Mouse (Mus musculus) embryonic facial prominence, embryonic 13.5 days (tissue): ENCODE data around the gene Strn. TPM values are rescaled to one million over a fixed set of nuclear protein-coding genes. Genes with fewer than 3 reads are reported as not detected.
A peak's percentile ranks its signal among the peaks of the same experiment; 100 is the strongest.

ENCODE experiments used
- ATAC-seq: fragments of 200-750 bp; cut with Nextera tagmentation; 2 replicates; pipeline ENCODE4 v1.8.0; 2017; ENCODE audit warnings: low read depth; ENCODE audit not compliant: insufficient number of reproducible peaks, insufficient read depth, low FRiP score, low TSS enrichment
- H3K27ac ChIP-seq: fragments of 300-500 bp; sonication (generic); 2 replicates; pipeline ENCODE4 v1.5.1; 2015; ENCODE audit warnings: moderate library complexity, mild to moderate bottlenecking, inconsistent platforms
- H3K27me3 ChIP-seq: fragments of 300-500 bp; sonication (generic); 2 replicates; pipeline ENCODE4 v1.6.1; 2015; ENCODE audit warnings: mild to moderate bottlenecking, inconsistent platforms
- H3K36me3 ChIP-seq: fragments of 300-500 bp; sonication (generic); 2 replicates; pipeline ENCODE4 v1.6.1; 2015; ENCODE audit warnings: mild to moderate bottlenecking, inconsistent platforms
- H3K4me1 ChIP-seq: fragments of 300-500 bp; sonication (generic); 2 replicates; pipeline ENCODE4 v1.6.1; 2015; ENCODE audit warnings: inconsistent platforms
- H3K4me2 ChIP-seq: fragments of 300-500 bp; sonication (generic); 2 replicates; pipeline ENCODE4 v1.6.1; 2015; ENCODE audit warnings: moderate library complexity, mild to moderate bottlenecking, inconsistent platforms
- H3K4me3 ChIP-seq: fragments of 300-500 bp; sonication (generic); 2 replicates; pipeline ENCODE4 v1.5.1; 2015; ENCODE audit warnings: mild to moderate bottlenecking, inconsistent platforms
- H3K9ac ChIP-seq: fragments of 300-500 bp; sonication (generic); 2 replicates; pipeline ENCODE4 v1.6.1; 2015; ENCODE audit warnings: mild to moderate bottlenecking, inconsistent platforms
- H3K9me3 ChIP-seq: fragments of 300-500 bp; sonication (generic); 2 replicates; pipeline ENCODE4 v1.6.1; 2016; ENCODE audit warnings: inconsistent platforms
- WGBS: fragments of 180-500 bp; shearing (Covaris S2); methylation state at CpG from one replicate; pipeline ENCODE4 v1.1.7; 2015; ENCODE audit warnings: mixed read lengths; 5-methylcytosine and 5-hydroxymethylcytosine counted together
- polyA plus RNA-seq: library from polyadenylated mRNA; unstranded; fragments of >200 nt; fragmentation: Nextera tagmentation; extraction: Ambion mirVana; gene quantifications from 2 replicates; pipeline ENCODE4 v1.2.1, GENCODE M21; 2015

Strn gene
- polyA plus RNA-seq = 5.2 and 5.6 TPM in 2 replicates

GRCm38 (mm10) chr17:78737096-78737495 is at the start of gene Strn:
TSS of gene Strn (minus strand) at chr17:78737196.
- Histone ChIP-seq H3K9me3 (no peaks in the 10 kb centered on the region), H3K9ac (peak within 1 kb of the TSS; percentile 97), H3K4me2 (peak within 1 kb of the TSS; percentile 72), H3K4me3 (peak within 1 kb of the TSS; percentile 96), H3K4me1 (peaks cover 20% of the 10 kb centered on the region), H3K36me3 (no peaks in the 10 kb centered on the region), H3K27me3 (no peaks in the 10 kb centered on the region), H3K27ac (peak within 1 kb of the TSS; percentile 94)
- 25% methylated on average over 4 of the region's 4 CpGs for WGBS
- ATAC-seq = no peak

GRCm38 (mm10) chr17:78778765-78779164 is 41.8 kb upstream of the Strn start:
- Histone ChIP-seq H3K27ac (no peak overlapping the region), H3K4me1 (no peaks in the 10 kb centered on the region), H3K36me3 (peaks cover 38% of the 10 kb centered on the region), H3K4me2 (no peak overlapping the region), H3K27me3 (no peaks in the 10 kb centered on the region), H3K4me3 (no peak overlapping the region), H3K9ac (no peak overlapping the region), H3K9me3 (no peaks in the 10 kb centered on the region)
- WGBS = 86% methylated on average over 1 of the region's 1 CpGs
- no peak for ATAC-seq

GRCm38 (mm10) chr17:78772317-78772716 is 35.3 kb upstream of the Strn start:
- Histone ChIP-seq H3K4me3 (no peak overlapping the region), H3K27ac (no peak overlapping the region), H3K27me3 (no peaks in the 10 kb centered on the region), H3K36me3 (peaks cover 51% of the 10 kb centered on the region), H3K4me2 (no peak overlapping the region), H3K4me1 (no peaks in the 10 kb centered on the region), H3K9me3 (no peaks in the 10 kb centered on the region), H3K9ac (no peak overlapping the region)
- no peak for ATAC-seq
- WGBS = 90% methylated on average over 2 of the region's 2 CpGs

GRCm38 (mm10) chr17:78770932-78771331 is 33.9 kb upstream of the Strn start:
- no peaks in the 10 kb centered on the region for H3K9me3 ChIP-seq
- no peak overlapping the region for H3K4me3 ChIP-seq
- no peaks in the 10 kb centered on the region for H3K4me1 ChIP-seq
- peaks cover 57% of the 10 kb centered on the region for H3K36me3 ChIP-seq
- ATAC-seq = no peak
- H3K4me2 ChIP-seq = no peak overlapping the region
- 63% methylated on average over 7 of the region's 7 CpGs for WGBS
- H3K9ac ChIP-seq = no peak overlapping the region
- no peak overlapping the region for H3K27ac ChIP-seq
- H3K27me3 ChIP-seq = no peaks in the 10 kb centered on the region

GRCm38 (mm10) chr17:78769341-78769740 is 32.3 kb upstream of the Strn start:
- 70% methylated on average over 3 of the region's 3 CpGs for WGBS
- H3K4me3 ChIP-seq = no peak overlapping the region
- peaks cover 67% of the 10 kb centered on the region for H3K36me3 ChIP-seq
- H3K27ac ChIP-seq = no peak overlapping the region
- no peaks in the 10 kb centered on the region for H3K27me3 ChIP-seq
- no peaks in the 10 kb centered on the region for H3K4me1 ChIP-seq
- H3K4me2 ChIP-seq = no peak overlapping the region
- no peak for ATAC-seq
- H3K9ac ChIP-seq = no peak overlapping the region
- no peaks in the 10 kb centered on the region for H3K9me3 ChIP-seq

GRCm38 (mm10) chr17:78768937-78769336 is 31.9 kb upstream of the Strn start:
- ATAC-seq = no peak
- Histone ChIP-seq H3K4me1 (no peaks in the 10 kb centered on the region), H3K4me3 (no peak overlapping the region), H3K9ac (no peak overlapping the region), H3K27me3 (no peaks in the 10 kb centered on the region), H3K4me2 (no peak overlapping the region), H3K9me3 (no peaks in the 10 kb centered on the region), H3K36me3 (peaks cover 71% of the 10 kb centered on the region), H3K27ac (no peak overlapping the region)
- WGBS = 83% methylated on average over 2 of the region's 2 CpGs

- ATAC-seq = no peak
- Histone ChIP-seq H3K27me3 (no peaks in the 10 kb centered on the region), H3K4me3 (no peak overlapping the region), H3K4me1 (no peaks in the 10 kb centered on the region), H3K9ac (no peak overlapping the region), H3K4me2 (no peak overlapping the region), H3K27ac (no peak overlapping the region), H3K36me3 (peaks cover 69% of the 10 kb centered on the region), H3K9me3 (no peaks in the 10 kb centered on the region)
- 83% methylated on average over 8 of the region's 8 CpGs for WGBS
Observed at GRCm38 (mm10) chr17:78767546-78767945, 30.6 kb upstream of the Strn start.

GRCm38 (mm10) chr17:78766084-78766483 is 29.1 kb upstream of the Strn start:
- H3K4me1 ChIP-seq = no peaks in the 10 kb centered on the region
- WGBS = 84% methylated on average over 7 of the region's 7 CpGs

GRCm38 (mm10) chr17:78763272-78763671 is 26.3 kb upstream of the Strn start:
- ATAC-seq = no peak
- WGBS = 84% methylated on average over 5 of the region's 5 CpGs
- Histone ChIP-seq H3K4me3 (no peak overlapping the region), H3K4me2 (no peak overlapping the region), H3K27ac (no peak overlapping the region), H3K9ac (no peak overlapping the region), H3K27me3 (no peaks in the 10 kb centered on the region), H3K9me3 (no peaks in the 10 kb centered on the region), H3K36me3 (peaks cover 72% of the 10 kb centered on the region), H3K4me1 (no peaks in the 10 kb centered on the region)

More at GRCm38 (mm10) chr17:78766084-78766483, 29.1 kb upstream of the Strn start:
- Histone ChIP-seq H3K27me3 (no peaks in the 10 kb centered on the region), H3K27ac (no peak overlapping the region), H3K4me3 (no peak overlapping the region), H3K4me2 (no peak overlapping the region), H3K36me3 (peaks cover 73% of the 10 kb centered on the region), H3K9ac (no peak overlapping the region), H3K9me3 (no peaks in the 10 kb centered on the region)
- no peak for ATAC-seq

- H3K4me2 ChIP-seq = no peak overlapping the region
- H3K9me3 ChIP-seq = no peaks in the 10 kb centered on the region
- H3K4me3 ChIP-seq = no peak overlapping the region
- H3K4me1 ChIP-seq = no peaks in the 10 kb centered on the region
- 50% methylated on average over 17 of the region's 17 CpGs for WGBS
- no peak overlapping the region for H3K27ac ChIP-seq
- H3K36me3 ChIP-seq = peaks cover 52% of the 10 kb centered on the region
- no peak for ATAC-seq
- H3K27me3 ChIP-seq = no peaks in the 10 kb centered on the region
- H3K9ac ChIP-seq = no peak overlapping the region
Observed at GRCm38 (mm10) chr17:78752938-78753655, 16.1 kb upstream of the Strn start.

- ATAC-seq = no peak
- no peak overlapping the region for H3K9ac ChIP-seq
- no peaks in the 10 kb centered on the region for H3K4me1 ChIP-seq
- WGBS = 46% methylated on average over 10 of the region's 10 CpGs
- H3K4me3 ChIP-seq = no peak overlapping the region
- H3K4me2 ChIP-seq = no peak overlapping the region
- no peak overlapping the region for H3K27ac ChIP-seq
- H3K36me3 ChIP-seq = peaks cover 42% of the 10 kb centered on the region
- no peaks in the 10 kb centered on the region for H3K27me3 ChIP-seq
- H3K9me3 ChIP-seq = no peaks in the 10 kb centered on the region
Observed at GRCm38 (mm10) chr17:78752064-78752463, 15.1 kb upstream of the Strn start.

- H3K4me3 ChIP-seq = no peak overlapping the region
- no peak overlapping the region for H3K4me2 ChIP-seq
- no peaks in the 10 kb centered on the region for H3K27me3 ChIP-seq
- H3K27ac ChIP-seq = no peak overlapping the region
- 78% methylated on average over 9 of the region's 9 CpGs for WGBS
- H3K9me3 ChIP-seq = no peaks in the 10 kb centered on the region
- ATAC-seq = no peak
- peaks cover 26% of the 10 kb centered on the region for H3K36me3 ChIP-seq
- no peak overlapping the region for H3K9ac ChIP-seq
- H3K4me1 ChIP-seq = no peaks in the 10 kb centered on the region
Observed at GRCm38 (mm10) chr17:78748440-78748839, 11.4 kb upstream of the Strn start.
